Mouse (Mus musculus) regulatory T cell (primary cell): ENCODE measurements around the gene Tmem130.

Source experiments
- in situ Hi-C: fragments of 300-600 bp; cut with MboI, MseI; formaldehyde crosslinking; loops from one replicate; pipeline ENCODE4 v1.15.1; 2025; ENCODE audit warnings: high pct_unique_total_duplicates

Tmem130 gene

GRCm38 (mm10) chr5:144761161-144761868 is at the start of gene Tmem130:
TSS of gene Tmem130 (minus strand) at chr5:144761818.
- in situ Hi-C loops: loop anchor here (10.0 kb wide), 1 partner anchor 947 kb away; the partner anchor contains the start of gene Eif2ak1

GRCm38 (mm10) chr5:144806931-144807330 is 45.3 kb upstream of the Tmem130 start:
- in situ Hi-C loops: no loop called here

GRCm38 (mm10) chr5:144804181-144804580 is 42.6 kb upstream of the Tmem130 start:
- in situ Hi-C loops: no loop called here

GRCm38 (mm10) chr5:144803066-144803465 is 41.4 kb upstream of the Tmem130 start:
- in situ Hi-C loops: no loop called here

GRCm38 (mm10) chr5:144797116-144797515 is 35.5 kb upstream of the Tmem130 start:
- in situ Hi-C loops: no loop called here

- in situ Hi-C loops: no loop called here
Observed at GRCm38 (mm10) chr5:144794687-144795086, 33.1 kb upstream of the Tmem130 start.

GRCm38 (mm10) chr5:144793374-144793773 is 31.8 kb upstream of the Tmem130 start:
- in situ Hi-C loops: no loop called here

GRCm38 (mm10) chr5:144786464-144786863 is 24.8 kb upstream of the Tmem130 start:
- in situ Hi-C loops: loop anchor here (10.0 kb wide), 1 partner anchor 308 kb away; no protein-coding TSS in a partner anchor

- in situ Hi-C loops: loop anchor here (10.0 kb wide), 1 partner anchor 314 kb away; no protein-coding TSS in a partner anchor
Observed at GRCm38 (mm10) chr5:144780654-144781053, 19.0 kb upstream of the Tmem130 start.

- in situ Hi-C loops: no loop called here
Observed at GRCm38 (mm10) chr5:144773231-144773630, 11.6 kb upstream of the Tmem130 start.

GRCm38 (mm10) chr5:144769067-144769482 is 7.5 kb upstream of the Tmem130 start:
- in situ Hi-C loops: loop anchor here (10.0 kb wide), 1 partner anchor 954 kb away; the partner anchor contains the start of gene Eif2ak1

GRCm38 (mm10) chr5:144767911-144768841 is 6.6 kb upstream of the Tmem130 start:
- in situ Hi-C loops: loop anchor here (10.0 kb wide), 1 partner anchor 953 kb away; the partner anchor contains the start of gene Eif2ak1

GRCm38 (mm10) chr5:144767106-144767798 is 5.6 kb upstream of the Tmem130 start, which contains the start of gene Trrap:
TSS of gene Trrap (plus strand) at chr5:144767732.
- in situ Hi-C loops: loop anchor here (10.0 kb wide), 1 partner anchor 952 kb away; the partner anchor contains the start of gene Eif2ak1

- in situ Hi-C loops: loop anchor here (10.0 kb wide), 1 partner anchor 952 kb away; the partner anchor contains the start of gene Eif2ak1
Observed at GRCm38 (mm10) chr5:144766646-144767045, 5.0 kb upstream of the Tmem130 start.

GRCm38 (mm10) chr5:144766026-144766425 is 4.4 kb upstream of the Tmem130 start:
- in situ Hi-C loops: loop anchor here (10.0 kb wide), 1 partner anchor 951 kb away; the partner anchor contains the start of gene Eif2ak1

- in situ Hi-C loops: no loop called here
Observed at GRCm38 (mm10) chr5:144758422-144758821, 3.2 kb downstream of the Tmem130 start.

- in situ Hi-C loops: no loop called here
Observed at GRCm38 (mm10) chr5:144757402-144757801, 4.2 kb downstream of the Tmem130 start.

- in situ Hi-C loops: no loop called here
Observed at GRCm38 (mm10) chr5:144755191-144755590, 6.4 kb downstream of the Tmem130 start.

GRCm38 (mm10) chr5:144753041-144753440 is 8.6 kb downstream of the Tmem130 start:
- in situ Hi-C loops: no loop called here

GRCm38 (mm10) chr5:144752432-144752831 is 9.2 kb downstream of the Tmem130 start:
- in situ Hi-C loops: no loop called here

GRCm38 (mm10) chr5:144737101-144737500 is 24.5 kb downstream of the Tmem130 start:
- in situ Hi-C loops: loop anchor here (5.0 to 10.0 kb wide), 2 partner anchors 350 to 672 kb away; no protein-coding TSS in a partner anchor
